Mouse (Mus musculus): ENCODE data around the gene Arel1. TPM values are rescaled to one million over a fixed set of nuclear protein-coding genes. Genes with fewer than 3 reads are reported as not detected.

Gene Arel1
- polyA plus RNA-seq, 1 experiment from 2014 or later = 13.2 TPM

DNA sequence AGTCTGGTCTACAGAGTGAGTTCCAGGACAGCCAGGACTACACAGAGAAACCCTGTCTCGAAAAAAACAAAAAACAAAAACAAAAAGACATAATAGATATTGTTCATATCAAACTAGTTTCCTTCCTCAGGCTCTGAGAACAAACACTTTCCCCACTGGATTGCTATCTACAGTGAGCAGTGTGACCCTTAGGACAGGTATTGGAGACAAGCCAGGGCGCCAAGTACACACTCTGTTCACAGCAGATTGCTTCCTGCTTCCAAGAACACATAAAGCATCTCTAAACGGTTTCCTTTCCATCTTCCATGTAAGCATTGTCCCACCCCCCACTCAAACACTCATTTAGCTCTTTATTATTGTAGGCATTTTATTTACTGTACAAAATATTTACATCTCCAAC lies 52.9 kb downstream of the Arel1 start:
- H3K4me2 ChIP-seq (ENCODE audit: low read length) = no peak overlapping the region
- H3K36me3 ChIP-seq (ENCODE audit: control insufficient read depth, insufficient read depth, low read length) = peaks cover 50% of the 10 kb centered on the region
- no peak overlapping the region for H3K4me3 ChIP-seq (ENCODE audit: control insufficient read depth in 1 of 2, insufficient read depth in 1 of 2, low read depth in 1 of 2, low read length in 2 of 2)
- no peak overlapping the region for H3K9ac ChIP-seq (ENCODE audit: low read length)
- 0 out of 4 replicates have a peak, but pooled peaks cover 0 to 9% of the 10 kb centered on the region in 2 experiments for H3K4me1 ChIP-seq (ENCODE audit: control insufficient read depth in 2 of 2, insufficient read depth in 2 of 2, low read length in 2 of 2)
- 53% methylated on average over 3 of the region's 3 CpGs for WGBS
- H3K27me3 ChIP-seq (ENCODE audit: control insufficient read depth, insufficient read depth, low read length) = no peaks in the 10 kb centered on the region
- no peaks in the 10 kb centered on the region for H3K9me3 ChIP-seq (ENCODE audit: control insufficient read depth, low read length)
- ATAC-seq (ENCODE audit: insufficient number of reproducible peaks, insufficient read depth, low FRiP score, low read depth) = no peak
- H3K27ac ChIP-seq (replicated peaks in 1 of 2; ENCODE audit: control insufficient read depth in 1 of 2, insufficient read depth in 1 of 2, low read depth in 2 of 2, low read length in 2 of 2) = no peak overlapping the region

DNA sequence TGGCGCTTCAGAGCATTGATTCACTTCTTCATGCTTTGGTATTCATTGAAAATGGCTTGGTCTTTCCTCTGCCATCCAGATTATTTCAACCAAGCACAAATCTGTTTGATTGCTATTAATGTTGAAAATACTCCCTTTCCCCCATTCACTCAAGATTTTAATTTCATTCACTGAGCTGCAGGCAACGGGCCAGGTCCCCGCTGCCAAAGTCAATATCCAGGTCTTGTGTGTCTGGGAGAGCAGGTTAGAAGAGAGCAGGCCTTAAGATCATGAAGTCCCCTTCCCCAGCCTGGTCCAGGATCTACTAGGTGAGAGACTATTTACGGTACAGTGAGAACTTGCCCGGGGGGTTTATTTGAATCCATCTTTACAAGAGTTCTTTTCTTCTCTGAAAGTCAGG lies 55.7 kb downstream of the Arel1 start:
- Histone ChIP-seq H3K27me3 (ENCODE audit: control insufficient read depth, insufficient read depth, low read length) (no peaks in the 10 kb centered on the region), H3K9me3 (ENCODE audit: control insufficient read depth, low read length) (no peaks in the 10 kb centered on the region), H3K36me3 (ENCODE audit: control insufficient read depth, insufficient read depth, low read length) (peaks cover 32% of the 10 kb centered on the region), H3K9ac (ENCODE audit: low read length) (no peak overlapping the region), H3K4me2 (ENCODE audit: low read length) (no peak overlapping the region), H3K27ac (replicated peaks in 1 of 2; ENCODE audit: control insufficient read depth in 1 of 2, insufficient read depth in 1 of 2, low read depth in 2 of 2, low read length in 2 of 2) (no peak overlapping the region), H3K4me3 (ENCODE audit: control insufficient read depth in 1 of 2, insufficient read depth in 1 of 2, low read depth in 1 of 2, low read length in 2 of 2) (no peak overlapping the region), H3K4me1 (ENCODE audit: control insufficient read depth in 2 of 2, insufficient read depth in 2 of 2, low read length in 2 of 2) (0 out of 4 replicates have a peak, but pooled peaks cover 0 to 2% of the 10 kb centered on the region in 2 experiments)
- no peak for ATAC-seq (ENCODE audit: insufficient number of reproducible peaks, insufficient read depth, low FRiP score, low read depth)
- WGBS = 88% methylated on average over 5 of the region's 5 CpGs

DNA sequence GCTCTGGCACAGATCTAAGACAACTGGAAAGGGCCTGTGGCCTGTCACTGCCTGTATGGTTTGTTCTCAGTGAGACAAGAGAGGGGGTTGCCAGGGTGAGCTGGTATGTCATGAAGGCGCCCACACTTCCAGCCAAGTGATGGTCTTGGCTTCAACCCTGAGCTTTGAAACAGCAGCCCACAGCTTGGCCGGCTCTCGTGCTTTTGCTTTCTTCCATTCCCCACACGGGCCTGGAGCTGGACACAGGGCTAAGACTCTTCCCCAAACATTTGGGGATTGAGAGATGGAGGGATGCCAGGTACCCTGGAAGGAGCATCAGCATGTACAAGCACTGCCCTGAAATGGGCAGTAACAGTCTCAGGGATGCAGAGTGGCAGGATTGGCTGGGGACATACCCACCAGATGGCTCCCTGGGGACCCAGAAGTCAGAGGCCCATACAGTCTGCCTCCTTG lies 58.0 kb downstream of the Arel1 start:
- Histone ChIP-seq H3K9me3 (ENCODE audit: control insufficient read depth, low read length) (no peaks in the 10 kb centered on the region), H3K4me2 (ENCODE audit: low read length) (no peak overlapping the region), H3K9ac (ENCODE audit: low read length) (no peak overlapping the region), H3K27ac (replicated peaks in 1 of 2; ENCODE audit: control insufficient read depth in 1 of 2, insufficient read depth in 1 of 2, low read depth in 2 of 2, low read length in 2 of 2) (no peak overlapping the region), H3K36me3 (ENCODE audit: control insufficient read depth, insufficient read depth, low read length) (peaks cover 14% of the 10 kb centered on the region), H3K4me1 (ENCODE audit: control insufficient read depth in 2 of 2, insufficient read depth in 2 of 2, low read length in 2 of 2) (peaks cover 6 to 9% of the 10 kb centered on the region in 2 experiments), H3K4me3 (ENCODE audit: control insufficient read depth in 1 of 2, insufficient read depth in 1 of 2, low read depth in 1 of 2, low read length in 2 of 2) (no peak overlapping the region), H3K27me3 (ENCODE audit: control insufficient read depth, insufficient read depth, low read length) (no peaks in the 10 kb centered on the region)
- WGBS = 89% methylated on average over 4 of the region's 4 CpGs
- ATAC-seq (ENCODE audit: insufficient number of reproducible peaks, insufficient read depth, low FRiP score, low read depth) = no peak

DNA sequence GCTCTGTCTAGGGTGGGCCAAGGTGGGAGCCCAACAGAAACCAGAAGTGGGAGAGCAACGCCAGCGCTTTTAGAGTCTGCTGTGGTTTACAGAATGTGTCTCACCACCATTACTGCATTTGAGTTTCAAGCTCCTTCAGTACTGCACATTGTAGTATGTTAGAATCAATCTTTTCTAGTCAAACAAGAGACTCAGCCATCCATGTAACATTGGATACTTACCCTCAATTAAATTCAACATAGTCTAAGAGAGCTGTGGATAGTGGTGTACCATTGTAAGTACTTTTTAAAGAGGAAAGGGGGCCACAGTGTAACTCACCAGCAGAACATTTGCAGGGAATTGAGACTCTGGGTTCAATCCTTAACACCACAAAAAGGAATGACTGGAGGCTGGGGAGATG lies 59.1 kb downstream of the Arel1 start:
- Histone ChIP-seq H3K4me2 (ENCODE audit: low read length) (no peak overlapping the region), H3K36me3 (ENCODE audit: control insufficient read depth, insufficient read depth, low read length) (0 out of 2 replicates have a peak, but pooled peaks cover 7% of the 10 kb centered on the region), H3K4me3 (ENCODE audit: control insufficient read depth in 1 of 2, insufficient read depth in 1 of 2, low read depth in 1 of 2, low read length in 2 of 2) (no peak overlapping the region), H3K9ac (ENCODE audit: low read length) (no peak overlapping the region), H3K9me3 (ENCODE audit: control insufficient read depth, low read length) (no peaks in the 10 kb centered on the region), H3K4me1 (ENCODE audit: control insufficient read depth in 2 of 2, insufficient read depth in 2 of 2, low read length in 2 of 2) (peaks cover 16% of the 10 kb centered on the region in 2 experiments), H3K27me3 (ENCODE audit: control insufficient read depth, insufficient read depth, low read length) (no peaks in the 10 kb centered on the region), H3K27ac (replicated peaks in 1 of 2; ENCODE audit: control insufficient read depth in 1 of 2, insufficient read depth in 1 of 2, low read depth in 2 of 2, low read length in 2 of 2) (no peak overlapping the region)
- ATAC-seq (ENCODE audit: insufficient number of reproducible peaks, insufficient read depth, low FRiP score, low read depth) = no peak
- WGBS = 91% methylated on average over 2 of the region's 2 CpGs

DNA sequence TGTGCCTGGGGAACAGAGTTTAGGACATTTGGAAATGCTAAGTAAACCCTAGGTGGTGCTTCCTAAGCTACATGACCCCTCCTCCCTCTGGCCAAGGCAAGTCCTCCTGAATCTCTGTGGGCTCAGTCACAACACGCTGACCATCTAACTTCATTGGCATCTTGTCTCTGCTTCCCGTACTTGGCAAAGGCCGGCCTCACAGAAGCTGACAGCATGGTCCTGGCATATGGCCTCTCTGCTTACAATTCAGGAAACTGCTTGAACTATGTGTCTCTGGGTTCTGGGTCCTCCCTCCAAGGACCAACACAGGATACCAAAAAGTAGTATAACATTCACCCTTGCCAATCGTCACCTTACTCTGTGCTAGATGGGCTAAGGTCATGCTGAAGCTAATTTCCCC lies 60.6 kb downstream of the Arel1 start:
- ATAC-seq (ENCODE audit: insufficient number of reproducible peaks, insufficient read depth, low FRiP score, low read depth) = no peak
- H3K9ac ChIP-seq (ENCODE audit: low read length) = no peak overlapping the region
- H3K27me3 ChIP-seq (ENCODE audit: control insufficient read depth, insufficient read depth, low read length) = no peaks in the 10 kb centered on the region
- no peak overlapping the region for H3K27ac ChIP-seq (replicated peaks in 1 of 2; ENCODE audit: control insufficient read depth in 1 of 2, insufficient read depth in 1 of 2, low read depth in 2 of 2, low read length in 2 of 2)
- H3K4me3 ChIP-seq (ENCODE audit: control insufficient read depth in 1 of 2, insufficient read depth in 1 of 2, low read depth in 1 of 2, low read length in 2 of 2) = no peak overlapping the region
- H3K36me3 ChIP-seq (ENCODE audit: control insufficient read depth, insufficient read depth, low read length) = no peaks in the 10 kb centered on the region
- H3K4me2 ChIP-seq (ENCODE audit: low read length) = no peak overlapping the region
- H3K9me3 ChIP-seq (ENCODE audit: control insufficient read depth, low read length) = no peaks in the 10 kb centered on the region
- WGBS = 94% methylated on average over 4 of the region's 4 CpGs
- peaks cover 16% of the 10 kb centered on the region in 2 experiments for H3K4me1 ChIP-seq (ENCODE audit: control insufficient read depth in 2 of 2, insufficient read depth in 2 of 2, low read length in 2 of 2)

DNA sequence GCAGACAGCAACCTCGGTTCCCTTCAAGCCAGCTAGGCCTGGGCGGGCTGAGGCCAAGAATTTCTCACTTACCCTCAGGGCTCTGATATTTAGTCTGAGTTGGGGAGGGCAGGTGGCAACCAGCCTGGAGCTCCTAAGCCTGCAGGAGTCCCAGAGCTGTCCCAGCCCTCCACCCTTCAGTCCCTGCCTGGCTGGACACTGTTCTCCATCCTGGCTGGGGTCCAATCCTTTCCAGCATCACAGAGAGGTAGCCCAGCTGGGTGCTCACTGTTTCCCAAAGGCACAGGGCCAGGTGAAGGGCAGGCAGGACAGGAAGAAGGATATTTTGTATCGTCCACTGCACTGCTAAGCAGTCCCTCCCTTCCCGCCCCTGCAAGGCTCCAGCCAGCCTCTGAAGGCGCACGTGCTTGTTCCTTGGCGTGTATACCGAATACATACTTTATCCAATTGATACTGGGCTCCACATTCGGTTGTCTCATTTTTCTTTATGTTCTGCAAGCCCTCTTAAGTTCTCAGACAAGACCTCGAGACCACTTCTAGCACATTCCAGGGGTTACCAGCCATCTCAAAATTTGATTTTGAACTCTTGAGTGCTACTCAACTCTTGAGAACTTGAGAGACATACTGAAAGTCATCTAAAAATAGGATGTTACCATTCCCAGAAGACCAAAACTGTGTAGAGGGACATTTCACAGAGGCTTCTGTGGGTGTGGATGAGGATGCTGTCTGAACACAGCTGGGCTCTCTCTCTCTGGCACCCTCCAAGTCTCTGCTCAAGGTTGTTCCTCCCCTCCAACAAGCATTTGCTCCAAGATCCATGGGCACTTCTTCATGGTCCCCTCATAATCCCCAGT lies 62.8 kb downstream of the Arel1 start:
- 50% methylated on average over 10 of the region's 10 CpGs for WGBS
- no peak overlapping the region for H3K4me3 ChIP-seq (ENCODE audit: control insufficient read depth in 1 of 2, insufficient read depth in 1 of 2, low read depth in 1 of 2, low read length in 2 of 2)
- no peaks in the 10 kb centered on the region for H3K36me3 ChIP-seq (ENCODE audit: control insufficient read depth, insufficient read depth, low read length)
- H3K4me2 ChIP-seq (ENCODE audit: low read length) = no peak overlapping the region
- ATAC-seq (ENCODE audit: insufficient number of reproducible peaks, insufficient read depth, low FRiP score, low read depth) = peak; percentile 61; the same call in 1 of the 2 replicates
- H3K9ac ChIP-seq (ENCODE audit: low read length) = no peak overlapping the region
- H3K27ac ChIP-seq (replicated peaks in 1 of 2; ENCODE audit: control insufficient read depth in 1 of 2, insufficient read depth in 1 of 2, low read depth in 2 of 2, low read length in 2 of 2) = peak overlapping the region; percentile 57 to 71
- peaks cover 16% of the 10 kb centered on the region in 2 experiments for H3K4me1 ChIP-seq (ENCODE audit: control insufficient read depth in 2 of 2, insufficient read depth in 2 of 2, low read length in 2 of 2)
- H3K27me3 ChIP-seq (ENCODE audit: control insufficient read depth, insufficient read depth, low read length) = no peaks in the 10 kb centered on the region
- H3K9me3 ChIP-seq (ENCODE audit: control insufficient read depth, low read length) = no peaks in the 10 kb centered on the region

DNA sequence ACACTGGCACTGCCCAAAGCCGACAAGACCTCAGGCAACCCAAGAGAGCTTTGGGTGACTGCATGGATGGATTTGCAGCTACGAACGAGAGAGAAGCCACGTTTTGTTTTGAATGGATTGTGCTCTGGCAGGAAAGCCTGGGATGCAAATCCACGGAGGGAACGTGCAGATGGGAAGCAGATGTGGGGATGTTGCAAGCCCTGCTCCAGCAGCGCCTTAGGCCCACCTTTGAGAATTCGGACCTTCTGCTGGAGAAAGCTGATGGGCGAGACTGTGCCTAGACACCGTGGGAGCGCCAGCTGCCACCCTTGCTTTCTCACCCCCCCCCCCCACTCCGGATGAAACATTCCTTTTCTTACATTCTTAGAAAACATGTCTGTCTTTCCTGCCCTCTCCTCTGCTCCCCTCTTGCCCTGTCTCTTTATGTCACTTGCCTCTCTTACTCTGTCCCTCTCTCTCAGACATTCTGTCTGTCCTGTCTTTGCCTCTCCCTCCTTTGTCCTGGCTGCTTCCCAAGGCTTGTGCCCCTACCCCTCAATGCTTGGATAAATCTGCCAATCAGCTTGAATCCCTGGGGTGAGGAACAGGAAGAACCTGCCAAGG lies 63.6 kb downstream of the Arel1 start:
- Histone ChIP-seq H3K9ac (ENCODE audit: low read length) (no peak overlapping the region), H3K9me3 (ENCODE audit: control insufficient read depth, low read length) (no peaks in the 10 kb centered on the region), H3K27me3 (ENCODE audit: control insufficient read depth, insufficient read depth, low read length) (no peaks in the 10 kb centered on the region), H3K4me3 (ENCODE audit: control insufficient read depth in 1 of 2, insufficient read depth in 1 of 2, low read depth in 1 of 2, low read length in 2 of 2) (no peak overlapping the region), H3K4me2 (ENCODE audit: low read length) (no peak overlapping the region), H3K4me1 (ENCODE audit: control insufficient read depth in 2 of 2, insufficient read depth in 2 of 2, low read length in 2 of 2) (peaks cover 16% of the 10 kb centered on the region in 2 experiments), H3K27ac (replicated peaks in 1 of 2; ENCODE audit: control insufficient read depth in 1 of 2, insufficient read depth in 1 of 2, low read depth in 2 of 2, low read length in 2 of 2) (peak overlapping the region; percentile 57 to 71), H3K36me3 (ENCODE audit: control insufficient read depth, insufficient read depth, low read length) (no peaks in the 10 kb centered on the region)
- 80% methylated on average over 12 of the region's 12 CpGs for WGBS
- ATAC-seq (ENCODE audit: insufficient number of reproducible peaks, insufficient read depth, low FRiP score, low read depth) = no peak; the same call in 1 of the 2 replicates

Measured in heart, embryonic 14.5 days (tissue).